Mouse (Mus musculus): ENCODE measurements around the gene Myt1l. TPM values are rescaled to one million over a fixed set of nuclear protein-coding genes. Genes with fewer than 3 reads are reported as not detected.

The Myt1l gene
- polyA plus RNA-seq, 1 experiment from 2014 or later, result 177 TPM

DNA sequence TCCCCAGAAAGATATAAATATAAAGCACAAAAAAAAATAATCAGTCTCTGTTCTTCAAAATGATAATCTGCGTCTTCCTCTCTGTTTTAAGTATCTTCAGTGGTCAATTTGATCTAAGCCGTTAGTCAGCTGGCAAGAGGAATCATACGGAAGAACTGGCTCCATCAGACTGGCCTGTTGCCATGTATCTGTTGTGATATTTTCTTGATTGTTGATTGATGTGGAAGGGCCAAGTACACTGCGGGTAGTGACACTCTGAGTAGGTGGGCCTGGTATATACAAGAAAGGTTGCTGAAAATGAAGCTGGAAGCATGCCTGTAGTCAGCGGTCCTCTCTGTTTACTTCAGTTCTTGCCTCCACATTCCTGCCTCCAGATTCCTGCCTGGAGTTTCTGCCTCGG, 213.0 kb downstream of the Myt1l start:
- H3K27me3 ChIP-seq, result no peaks in the 10 kb centered on the region
- H3K36me3 ChIP-seq, result no peaks in the 10 kb centered on the region
- ATAC-seq, result no peak
- no peak overlapping the region for H3K4me2 ChIP-seq (replicated peaks)
- 90% methylated on average over 6 of the region's 6 CpGs for WGBS
- H3K4me1 ChIP-seq (replicated peaks), result peaks cover 12% of the 10 kb centered on the region; the same call in 1 of the 2 replicates
- H3K9ac ChIP-seq (replicated peaks), result no peak overlapping the region
- H3K27ac ChIP-seq, result no peak overlapping the region
- H3K9me3 ChIP-seq, result no peaks in the 10 kb centered on the region
- no peak overlapping the region for H3K4me3 ChIP-seq (replicated peaks)

DNA sequence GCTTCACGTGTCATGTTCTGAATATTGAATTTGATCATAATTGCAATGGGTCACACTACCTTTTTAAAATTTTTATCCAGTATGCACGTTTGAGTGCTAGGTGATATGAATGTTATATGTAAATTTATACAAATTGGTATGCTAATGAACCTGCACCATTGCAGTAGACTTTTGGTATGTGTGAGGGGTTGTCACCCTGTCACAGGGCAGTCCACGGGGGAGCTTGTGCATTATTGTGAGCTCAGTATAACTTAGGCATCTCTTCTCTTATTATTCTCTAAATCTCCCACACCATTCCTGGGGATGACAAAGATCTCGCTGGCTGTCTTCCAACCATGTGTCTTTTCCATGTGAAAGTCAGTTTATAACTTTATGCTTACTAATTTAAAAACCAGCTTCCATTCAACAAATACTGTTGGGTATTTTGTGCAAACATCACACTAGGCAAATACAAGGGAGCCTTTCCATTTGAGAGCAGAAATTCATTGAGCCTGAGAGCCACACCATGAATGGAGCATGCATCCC, 222.5 kb downstream of the Myt1l start:
- 65% methylated on average over 4 of the region's 4 CpGs for WGBS
- Histone ChIP-seq H3K4me1 (replicated peaks) (peaks cover 10% of the 10 kb centered on the region; the same call in 1 of the 2 replicates), H3K27me3 (no peaks in the 10 kb centered on the region), H3K9me3 (no peaks in the 10 kb centered on the region), H3K9ac (replicated peaks) (no peak overlapping the region), H3K4me2 (replicated peaks) (no peak overlapping the region), H3K27ac (no peak overlapping the region), H3K4me3 (replicated peaks) (no peak overlapping the region), H3K36me3 (no peaks in the 10 kb centered on the region)
- ATAC-seq, result 0 out of 2 replicates have a peak, but pooled peaks have one; percentile 24

DNA sequence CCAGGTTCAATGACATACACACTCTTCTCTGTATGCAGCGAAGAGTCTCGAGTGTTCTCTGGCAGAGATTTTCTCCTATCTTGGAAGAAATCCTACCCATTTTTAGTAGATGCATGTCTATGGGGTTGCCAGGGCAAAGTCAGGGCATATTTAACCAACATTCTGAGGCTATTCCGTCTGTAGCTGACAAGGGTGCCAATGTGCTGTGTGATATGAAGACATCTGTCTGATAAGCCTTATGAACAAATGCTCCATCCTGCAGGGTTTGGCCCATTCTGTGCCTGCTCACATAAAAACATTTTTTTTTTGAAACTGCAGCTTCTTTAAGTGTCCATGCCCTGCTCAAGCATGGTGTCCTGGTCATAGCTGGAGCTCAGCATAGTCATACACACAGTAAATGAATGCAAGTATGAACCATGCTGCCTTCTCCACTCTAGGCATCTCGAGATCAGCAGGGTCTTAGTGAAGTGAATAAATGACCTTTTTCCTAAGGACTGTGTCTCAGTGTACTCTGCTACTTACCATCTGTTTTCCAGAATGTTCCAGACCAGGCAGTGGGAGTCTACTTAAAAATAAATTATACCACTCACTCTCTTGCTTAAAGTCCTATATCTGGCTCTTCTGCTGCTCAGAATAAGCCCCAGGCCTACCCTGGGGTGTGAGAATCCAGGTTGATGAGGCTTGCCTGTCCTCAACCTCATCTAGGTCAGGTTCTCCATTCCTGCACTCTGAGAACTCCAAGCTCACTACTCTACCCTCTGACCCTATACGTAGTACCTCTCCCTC, 227.1 kb downstream of the Myt1l start:
- Histone ChIP-seq H3K27ac (no peak overlapping the region), H3K36me3 (no peaks in the 10 kb centered on the region), H3K9me3 (no peaks in the 10 kb centered on the region), H3K4me2 (replicated peaks) (no peak overlapping the region), H3K4me1 (replicated peaks) (peaks cover 4% of the 10 kb centered on the region; the same call in 1 of the 2 replicates), H3K4me3 (replicated peaks) (no peak overlapping the region), H3K27me3 (no peaks in the 10 kb centered on the region), H3K9ac (replicated peaks) (no peak overlapping the region)
- WGBS, result 90% methylated on average over 5 of the region's 5 CpGs
- ATAC-seq, result no peak

DNA sequence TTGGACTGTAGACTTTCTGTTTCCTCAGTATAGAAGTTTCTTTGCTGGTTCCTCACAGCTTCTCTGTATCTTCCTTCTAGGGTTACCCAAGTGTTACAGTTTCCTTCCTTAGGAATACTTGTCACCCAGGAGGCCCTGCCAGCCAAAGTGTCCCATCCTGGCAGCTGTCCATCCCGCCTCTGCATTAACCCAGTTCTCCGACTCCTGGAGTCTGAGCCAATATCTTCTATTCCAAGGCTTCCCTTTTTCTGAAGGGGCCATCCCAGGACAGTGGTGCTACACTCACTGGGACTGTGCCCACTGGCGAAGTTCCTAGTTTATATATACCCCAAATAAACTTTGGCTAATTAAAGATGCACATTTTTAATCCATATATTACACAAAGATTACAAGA, 227.7 kb downstream of the Myt1l start:
- H3K36me3 ChIP-seq, result no peaks in the 10 kb centered on the region
- no peak overlapping the region for H3K9ac ChIP-seq (replicated peaks)
- H3K27me3 ChIP-seq, result no peaks in the 10 kb centered on the region
- no peak overlapping the region for H3K27ac ChIP-seq
- whole genome bisulfite sequencing, result 92% methylated on average over 3 of the region's 3 CpGs
- H3K4me3 ChIP-seq (replicated peaks), result no peak overlapping the region
- no peaks in the 10 kb centered on the region for H3K9me3 ChIP-seq
- no peaks in the 10 kb centered on the region for H3K4me1 ChIP-seq (replicated peaks)
- no peak overlapping the region for H3K4me2 ChIP-seq (replicated peaks)
- ATAC-seq, result no peak

DNA sequence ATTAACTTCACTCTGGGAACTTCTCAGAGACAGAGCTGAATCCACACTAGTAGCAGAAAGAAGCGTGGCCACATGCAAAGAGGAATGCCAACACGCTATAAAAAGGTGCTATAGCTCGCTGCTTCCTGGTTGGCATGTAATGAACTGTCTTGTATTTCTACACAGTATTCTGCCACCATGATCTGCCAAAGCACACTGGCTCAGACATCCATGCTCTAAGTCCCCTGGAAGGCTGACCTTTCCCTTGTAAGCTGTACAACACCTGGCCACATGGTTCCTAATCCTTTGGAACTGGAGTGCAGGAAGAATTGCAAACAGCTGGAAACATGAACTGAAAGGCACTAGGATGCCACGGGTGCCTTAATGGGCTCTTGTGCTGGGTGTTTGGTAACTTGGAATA, 232.4 kb downstream of the Myt1l start:
- Histone ChIP-seq H3K27ac (no peak overlapping the region; the same call in 1 of the 2 replicates), H3K27me3 (no peaks in the 10 kb centered on the region), H3K36me3 (no peaks in the 10 kb centered on the region), H3K4me3 (replicated peaks) (no peak overlapping the region), H3K9ac (replicated peaks) (no peak overlapping the region), H3K4me2 (replicated peaks) (no peak overlapping the region), H3K9me3 (no peaks in the 10 kb centered on the region), H3K4me1 (replicated peaks) (no peaks in the 10 kb centered on the region)
- no peak for ATAC-seq
- WGBS, result 85% methylated on average over 4 of the region's 4 CpGs

DNA sequence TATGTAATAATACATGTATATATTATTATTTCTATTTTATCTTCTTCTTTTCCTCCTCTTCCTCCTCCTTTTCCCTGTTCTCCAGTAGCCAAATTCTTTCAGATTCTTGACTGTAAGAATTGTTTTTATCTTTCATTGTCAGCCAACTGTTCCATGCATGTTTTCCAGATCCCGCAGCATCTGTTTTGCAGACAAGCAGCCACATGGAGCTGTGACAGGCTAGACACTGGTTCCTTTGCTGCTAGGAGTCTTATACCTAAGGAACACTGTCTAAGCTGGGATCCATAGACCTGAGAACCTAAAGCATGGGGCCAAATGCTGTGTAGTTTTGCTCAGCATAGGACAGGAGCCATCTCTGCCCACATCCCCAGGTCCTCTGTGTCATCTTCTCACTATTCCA, 238.0 kb downstream of the Myt1l start:
- Histone ChIP-seq H3K9me3 (no peaks in the 10 kb centered on the region), H3K36me3 (no peaks in the 10 kb centered on the region), H3K9ac (replicated peaks) (no peak overlapping the region), H3K27me3 (no peaks in the 10 kb centered on the region), H3K4me2 (replicated peaks) (no peak overlapping the region), H3K4me1 (replicated peaks) (peaks cover 15% of the 10 kb centered on the region), H3K4me3 (replicated peaks) (no peak overlapping the region), H3K27ac (no peak overlapping the region; the same call in 1 of the 2 replicates)
- no peak for ATAC-seq
- 94% methylated on average over 1 of the region's 1 CpGs for WGBS

DNA sequence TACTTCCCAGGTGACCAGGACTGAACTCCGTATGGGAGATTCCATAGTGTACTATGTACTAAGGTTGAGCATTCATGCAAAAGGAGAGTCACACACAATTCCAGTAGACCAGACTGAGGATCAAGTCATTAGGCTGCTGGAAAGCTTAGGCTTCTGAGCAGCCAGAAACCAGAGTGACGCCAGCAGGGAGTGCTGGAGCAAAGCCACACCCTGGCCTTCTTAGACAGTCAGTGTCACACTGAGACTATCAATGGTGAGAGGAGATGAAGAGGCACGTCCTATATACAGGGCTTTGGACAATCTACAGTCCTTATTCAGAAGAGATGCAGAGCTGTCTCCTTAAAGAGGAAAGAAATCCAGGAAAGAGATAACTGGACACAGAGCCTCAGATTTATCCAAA, 243.6 kb downstream of the Myt1l start:
- peaks cover 13% of the 10 kb centered on the region for H3K36me3 ChIP-seq
- no peak overlapping the region for H3K4me2 ChIP-seq (replicated peaks)
- H3K4me3 ChIP-seq (replicated peaks), result no peak overlapping the region
- peaks cover 15% of the 10 kb centered on the region for H3K4me1 ChIP-seq (replicated peaks)
- ATAC-seq, result no peak
- H3K27me3 ChIP-seq, result no peaks in the 10 kb centered on the region
- WGBS, result 77% methylated on average over 3 of the region's 3 CpGs
- no peak overlapping the region for H3K27ac ChIP-seq
- H3K9ac ChIP-seq (replicated peaks), result no peak overlapping the region
- H3K9me3 ChIP-seq, result no peaks in the 10 kb centered on the region

DNA sequence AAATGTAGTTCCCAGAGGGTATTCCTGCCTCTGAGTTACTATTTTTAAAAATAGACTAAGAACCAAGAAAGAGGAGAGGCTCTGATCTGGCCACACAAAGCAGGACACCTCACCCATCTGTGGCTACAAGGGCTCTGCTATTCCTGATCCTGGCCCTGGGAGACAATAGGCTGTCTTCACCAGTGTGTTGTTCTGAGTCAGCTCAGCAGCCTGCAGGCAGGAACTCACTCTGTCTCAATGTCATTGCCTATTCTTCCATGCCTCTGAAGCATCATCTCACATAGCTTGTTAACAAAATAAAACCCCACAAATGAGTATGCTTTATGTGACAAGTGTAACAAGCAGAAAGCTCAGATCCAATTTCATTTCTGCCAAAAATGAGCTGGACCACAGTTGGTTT, 244.2 kb downstream of the Myt1l start:
- H3K4me2 ChIP-seq (replicated peaks), result no peak overlapping the region
- peaks cover 15% of the 10 kb centered on the region for H3K4me1 ChIP-seq (replicated peaks)
- H3K9ac ChIP-seq (replicated peaks), result no peak overlapping the region
- no peaks in the 10 kb centered on the region for H3K9me3 ChIP-seq
- H3K27ac ChIP-seq, result no peak overlapping the region
- ATAC-seq, result no peak
- H3K4me3 ChIP-seq (replicated peaks), result no peak overlapping the region
- peaks cover 13% of the 10 kb centered on the region for H3K36me3 ChIP-seq
- H3K27me3 ChIP-seq, result no peaks in the 10 kb centered on the region

DNA sequence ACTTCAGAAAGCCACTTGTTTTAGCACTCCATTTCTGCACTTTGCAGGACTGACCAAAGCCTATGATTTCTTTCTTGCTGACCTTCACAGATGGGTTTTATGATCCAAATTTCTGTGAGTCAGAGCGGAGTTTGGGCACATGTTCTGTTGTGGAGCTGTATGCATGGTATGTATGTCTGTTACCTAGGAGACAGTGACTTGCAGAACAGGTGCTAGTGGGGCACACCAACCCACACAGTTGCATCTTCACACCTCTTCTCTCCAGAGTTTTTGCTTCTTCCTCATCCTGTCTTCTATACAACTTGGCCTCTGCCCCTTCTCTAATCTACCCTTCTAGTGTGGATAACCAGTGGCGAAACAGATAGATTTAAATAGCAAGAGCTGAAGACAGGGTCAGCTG, 250.7 kb downstream of the Myt1l start:
- Histone ChIP-seq H3K36me3 (peaks cover 13% of the 10 kb centered on the region), H3K27ac (no peak overlapping the region), H3K27me3 (no peaks in the 10 kb centered on the region), H3K4me1 (replicated peaks) (no peaks in the 10 kb centered on the region), H3K4me2 (replicated peaks) (no peak overlapping the region), H3K4me3 (replicated peaks) (no peak overlapping the region), H3K9me3 (no peaks in the 10 kb centered on the region), H3K9ac (replicated peaks) (no peak overlapping the region)
- ATAC-seq, result no peak
- WGBS, result 97% methylated on average over 2 of the region's 2 CpGs

DNA sequence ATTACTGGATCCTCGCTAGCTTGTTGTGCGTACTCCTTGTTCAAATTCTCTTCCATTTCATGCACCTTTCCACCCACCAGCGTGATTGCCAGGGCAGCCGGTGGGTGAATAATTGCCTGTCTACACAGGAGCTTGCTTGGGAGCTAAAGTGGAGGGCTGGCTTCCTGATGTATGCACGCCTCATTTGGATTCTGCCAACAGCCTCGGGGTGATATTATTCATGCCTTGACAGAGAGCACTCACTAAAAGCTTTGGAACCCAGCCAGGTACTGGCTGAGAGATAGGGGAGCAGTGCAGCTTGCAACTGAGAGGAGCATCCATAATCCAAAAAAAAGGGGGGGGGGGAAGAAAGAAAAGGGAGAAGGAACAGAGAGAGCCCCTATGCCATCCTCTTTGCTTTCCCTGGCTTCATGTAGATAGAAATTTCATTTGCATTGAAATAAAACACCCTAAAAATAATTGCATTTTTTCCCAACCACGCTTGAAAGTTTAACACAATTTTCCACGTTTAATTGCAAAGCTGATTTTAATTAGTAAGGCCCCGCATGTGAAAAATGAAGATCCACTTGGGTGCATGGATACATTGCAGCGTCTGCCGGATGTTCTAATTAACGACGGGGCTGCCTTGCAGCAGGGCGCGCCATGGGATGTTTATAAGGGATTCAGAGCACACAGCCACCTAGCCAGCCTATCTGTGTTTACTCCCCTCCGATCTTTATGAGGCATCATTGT, 261.3 kb downstream of the Myt1l start:
- Histone ChIP-seq H3K27me3 (no peaks in the 10 kb centered on the region), H3K36me3 (peaks cover 4% of the 10 kb centered on the region; the same call in 1 of the 2 replicates), H3K9ac (replicated peaks) (peak overlapping the region; percentile 33), H3K9me3 (no peaks in the 10 kb centered on the region), H3K4me2 (replicated peaks) (peak overlapping the region; percentile 32), H3K4me1 (replicated peaks) (peaks cover 55% of the 10 kb centered on the region), H3K27ac (peak overlapping the region; percentile 90), H3K4me3 (replicated peaks) (no peak overlapping the region)
- peak; percentile 93 for ATAC-seq
- WGBS, result 20% methylated on average over 16 of the region's 16 CpGs

DNA sequence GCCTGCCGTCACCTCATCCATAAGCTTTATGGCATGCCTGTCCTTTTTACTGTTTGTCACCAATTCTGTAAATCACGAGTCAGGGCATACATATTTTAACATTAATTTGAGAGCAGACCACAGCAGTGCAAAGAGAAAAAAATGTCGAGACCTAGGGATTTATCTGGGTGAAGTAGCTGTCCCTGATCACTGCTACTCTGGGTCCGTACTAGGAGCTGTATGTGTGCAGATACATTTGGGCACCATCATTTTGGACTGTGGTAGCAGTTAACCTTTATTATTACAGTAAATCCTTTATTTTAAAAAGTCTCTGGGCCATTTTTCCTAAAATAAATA, 261.8 kb downstream of the Myt1l start:
- H3K36me3 ChIP-seq, result no peaks in the 10 kb centered on the region
- 18% methylated on average over 4 of the region's 4 CpGs for WGBS
- peak overlapping the region; percentile 90 for H3K27ac ChIP-seq
- peak overlapping the region; percentile 33 for H3K9ac ChIP-seq (replicated peaks)
- no peaks in the 10 kb centered on the region for H3K9me3 ChIP-seq
- ATAC-seq, result no peak
- H3K4me3 ChIP-seq (replicated peaks), result no peak overlapping the region
- no peaks in the 10 kb centered on the region for H3K27me3 ChIP-seq
- peaks cover 56% of the 10 kb centered on the region for H3K4me1 ChIP-seq (replicated peaks)
- H3K4me2 ChIP-seq (replicated peaks), result peak overlapping the region; percentile 32

DNA sequence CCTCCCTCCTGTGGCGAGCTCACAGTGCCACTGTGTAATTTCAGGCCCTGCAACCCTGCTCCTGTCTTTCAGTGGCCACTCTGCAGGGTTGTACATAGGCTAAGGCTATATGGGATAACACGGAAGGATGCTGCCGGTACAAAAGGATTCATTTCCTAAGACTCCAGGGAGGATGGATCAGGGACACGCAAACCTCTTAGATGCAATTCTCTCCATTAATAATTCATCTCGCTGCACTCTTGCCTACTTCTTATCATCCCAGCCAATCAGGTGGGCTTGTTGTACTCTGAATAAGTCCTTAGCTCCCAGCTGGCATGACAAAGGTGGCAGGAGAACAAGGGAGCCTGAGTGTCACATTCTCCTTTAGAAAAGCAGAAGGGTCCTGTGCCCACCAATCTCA, 264.8 kb downstream of the Myt1l start:
- ATAC-seq, result no peak
- 66% methylated on average over 5 of the region's 5 CpGs for WGBS
- Histone ChIP-seq H3K36me3 (no peaks in the 10 kb centered on the region), H3K9ac (replicated peaks) (no peak overlapping the region), H3K4me3 (replicated peaks) (no peak overlapping the region), H3K27me3 (no peaks in the 10 kb centered on the region), H3K4me2 (replicated peaks) (no peak overlapping the region), H3K4me1 (replicated peaks) (peaks cover 55% of the 10 kb centered on the region), H3K9me3 (no peaks in the 10 kb centered on the region), H3K27ac (peak overlapping the region; percentile 57)

All from midbrain, embryonic 13.5 days (tissue).